ENCODE assay signal across 11 mouse cellular contexts in genomic region chr1:127242151-127242887, GRCm38 (mm10). TPM values are rescaled to one million over a fixed set of nuclear protein-coding genes. Genes with fewer than 3 reads are reported as not detected.
DNase-seq lines count a peak whose midpoint lies in the region; ATAC-seq and TF ChIP-seq lines count a peak whose summit lies in the region.
"Had no signal": no experiment of that assay in that cellular context is flagged by ENCODE, and none has a peak within 500 bp of the region (broad histone marks: within the 10 kb centered on the region; RNA-seq: fewer than 3 reads in every experiment).

No protein-coding gene starts in this region.

- TF ChIP-seq POLR2A in spleen, adult 2 months (IDR thresholded peaks at IDR 0.05; ENCODE audit: low read depth, low read length): no peak

- H3K4me2 ChIP-seq in heart, embryonic 13.5 days: no peak overlapping the region
- H3K4me2 ChIP-seq in liver, embryonic 12.5 days: peak overlapping the region; percentile 37
- H3K4me2 ChIP-seq in hindbrain, postnatal 0 days (ENCODE audit: low read depth, low read length): no peak overlapping the region
- H3K4me2 ChIP-seq: stomach, embryonic 15.5 days had no signal

- no peak for TF ChIP-seq CTCF in spleen, adult 2 months (IDR thresholded peaks at IDR 0.05; ENCODE audit: extremely low read depth, insufficient read depth, insufficient read length, insufficient replicate concordance)
- TF ChIP-seq CTCF in hindbrain, postnatal 0 days (IDR thresholded peaks at IDR 0.05; ENCODE audit: low read depth): no peak

- no peak overlapping the region for H3K4me3 ChIP-seq in heart, embryonic 13.5 days
- H3K4me3 ChIP-seq in spleen, adult 2 months (ENCODE audit: extremely low read depth, insufficient read depth, insufficient read length): peak overlapping the region; percentile 41
- H3K4me3 ChIP-seq in liver, embryonic 12.5 days: no peak overlapping the region
- no peak overlapping the region for H3K4me3 ChIP-seq in hindbrain, postnatal 0 days (ENCODE audit: low read length)
- H3K4me3 ChIP-seq: stomach, embryonic 15.5 days had no signal

- H3K27me3 ChIP-seq in heart, embryonic 13.5 days (replicated peaks): no peaks in the 10 kb centered on the region
- H3K27me3 ChIP-seq in spleen, adult 2 months (ENCODE audit: control insufficient read depth, insufficient read depth, low read length): no peaks in the 10 kb centered on the region
- no peaks in the 10 kb centered on the region for H3K27me3 ChIP-seq in liver, embryonic 12.5 days (replicated peaks)
- H3K27me3 ChIP-seq in hindbrain, postnatal 0 days (ENCODE audit: insufficient read depth, low read length): no peaks in the 10 kb centered on the region
- H3K27me3 ChIP-seq: CH12.LX; stomach, embryonic 15.5 days had no signal

- no peaks in the 10 kb centered on the region for H3K9me3 ChIP-seq in heart, embryonic 13.5 days
- no peaks in the 10 kb centered on the region for H3K9me3 ChIP-seq in liver, embryonic 12.5 days (replicated peaks)
- no peaks in the 10 kb centered on the region for H3K9me3 ChIP-seq in hindbrain, postnatal 0 days (ENCODE audit: low read length)
- H3K9me3 ChIP-seq: stomach, embryonic 15.5 days had no signal

- H3K9ac ChIP-seq in heart, embryonic 13.5 days: no peak overlapping the region
- H3K9ac ChIP-seq in liver, embryonic 12.5 days: no peak overlapping the region
- H3K9ac ChIP-seq in hindbrain, postnatal 0 days (replicated peaks; ENCODE audit: low read length): no peak overlapping the region
- H3K9ac ChIP-seq: stomach, embryonic 15.5 days had no signal

- DNase-seq in heart, adult 18-20 months: no peak
- DNase-seq in spleen, adult 2 months (ENCODE audit: low read depth in 1 of 2, low spot score in 2 of 2): no peak
- DNase-seq in spleen, postnatal 10 days (ENCODE audit: low spot score in 2 of 2): no peak
- no peak for DNase-seq in hindbrain, postnatal 0 days (ENCODE audit: low spot score)
- DNase-seq in adrenal gland, adult (ENCODE audit: inconsistent age in 2 of 2, low spot score in 1 of 2): no peak
- DNase-seq: cerebellum, adult 18-20 months had no signal

- no peak for ATAC-seq in heart, embryonic 13.5 days (ENCODE audit: extremely low read depth, insufficient number of reproducible peaks, low FRiP score, low TSS enrichment)
- no peak for ATAC-seq in liver, embryonic 12.5 days
- ATAC-seq in hindbrain, postnatal 0 days: no peak
- no peak for ATAC-seq in megakaryocyte progenitor cell, adult 5-6 weeks (replicated peaks; ENCODE audit: poor library complexity)

- H3K4me1 ChIP-seq in heart, embryonic 13.5 days: peaks cover 65% of the 10 kb centered on the region
- H3K4me1 ChIP-seq in spleen, adult 2 months (ENCODE audit: control insufficient read depth, insufficient read depth, insufficient read length): peaks cover 19% of the 10 kb centered on the region
- H3K4me1 ChIP-seq in liver, embryonic 12.5 days: peaks cover 21% of the 10 kb centered on the region; the same call in 1 of the 2 replicates
- H3K4me1 ChIP-seq in hindbrain, postnatal 0 days (ENCODE audit: insufficient read depth, low read length): peaks cover 6% of the 10 kb centered on the region; the same call in 1 of the 2 replicates

- H3K27ac ChIP-seq in heart, embryonic 13.5 days (replicated peaks): peak overlapping the region; percentile 51
- H3K27ac ChIP-seq in spleen, adult 2 months (ENCODE audit: insufficient read depth, low read length): peak overlapping the region; percentile 66
- H3K27ac ChIP-seq in liver, embryonic 12.5 days: 0 out of 2 replicates have a peak overlapping the region, but pooled peaks have one; percentile 20
- no peak overlapping the region for H3K27ac ChIP-seq in hindbrain, postnatal 0 days
- H3K27ac ChIP-seq: stomach, embryonic 15.5 days had no signal

- 68% methylated on average over 15 of the region's 15 CpGs for WGBS in heart, embryonic 13.5 days
- WGBS in spleen, adult 2 months: 27% methylated on average over 15 of the region's 15 CpGs
- WGBS in liver, embryonic 12.5 days (ENCODE audit: insufficient replicate concordance): 53% methylated on average over 15 of the region's 15 CpGs
- 84% methylated on average over 15 of the region's 15 CpGs for WGBS in hindbrain, postnatal 0 days

- no peaks in the 10 kb centered on the region for H3K36me3 ChIP-seq in heart, embryonic 13.5 days
- H3K36me3 ChIP-seq in spleen, adult 2 months (ENCODE audit: control insufficient read depth, insufficient read depth, low read length): no peaks in the 10 kb centered on the region
- H3K36me3 ChIP-seq in liver, embryonic 12.5 days: no peaks in the 10 kb centered on the region
- H3K36me3 ChIP-seq in hindbrain, postnatal 0 days (ENCODE audit: insufficient read depth, low read length): no peaks in the 10 kb centered on the region
- H3K36me3 ChIP-seq: stomach, embryonic 15.5 days had no signal

RNA-seq across cellular contexts. Expression of gene Mgat5, which starts 37.5 kb away (rescaled TPM):
- polyA plus RNA-seq in heart, embryonic 13.5 days (2015; fragmentation: Nextera tagmentation; extraction: Ambion mirVana): 3.3 and 3.4 TPM in 2 replicates
- total RNA-seq in heart, adult 18-20 months (2021): 10 to 100 TPM; 13.2 to 15.2 TPM
- 4.8 and 4.9 TPM in 2 replicates for polyA plus RNA-seq in spleen, adult 2 months (2012; rRNA removed)
- polyA plus RNA-seq in liver, embryonic 12.5 days (2016; fragmentation: Nextera tagmentation; extraction: Ambion mirVana): 1.3 and 1.5 TPM in 2 replicates
- total RNA-seq in hindbrain, postnatal 0 days (2014; rRNA removed): 49.3 and 63.3 TPM in 2 replicates
- 13.3 and 14.8 TPM in 2 replicates for polyA plus RNA-seq in hindbrain, postnatal 0 days (2015; fragmentation: Nextera tagmentation; extraction: Ambion mirVana)
- total RNA-seq in megakaryocyte progenitor cell, adult 5-6 weeks (2015): 77.7 and 81.8 TPM in 2 replicates
- 71.4 and 83.3 TPM in 2 replicates for total RNA-seq in megakaryocyte progenitor cell, adult 5-6 weeks (2017)
